Mouse (Mus musculus) limb, embryonic 11.5 days (tissue): ENCODE results near the gene Hscb. TPM values are rescaled to one million over a fixed set of nuclear protein-coding genes. Genes with fewer than 3 reads are reported as not detected.

Experiments
- ATAC-seq: fragments of 200-750 bp; cut with Nextera tagmentation; 2 replicates; pipeline ENCODE4 v1.8.0; 2017; ENCODE audit warnings: low read depth; ENCODE audit not compliant: insufficient number of reproducible peaks, low FRiP score, low TSS enrichment
- DNase-seq: peaks from one replicate; pipeline ENCODE4 v3.0.0-alpha.2; 2015; ENCODE audit warnings: low spot score
- H3K27ac ChIP-seq: fragments of 300-500 bp; sonication (generic); replicated peaks from 2 replicates; pipeline ENCODE4 v1.5.1; 2014; ENCODE audit warnings: low read depth, mild to moderate bottlenecking, low read length
- H3K27me3 ChIP-seq: fragments of 300-500 bp; sonication (generic); 2 replicates; pipeline ENCODE4 v1.6.1; 2014; ENCODE audit warnings: mild to moderate bottlenecking, low read length, mixed read lengths; ENCODE audit not compliant: control insufficient read depth, insufficient read depth
- H3K36me3 ChIP-seq: fragments of 300-500 bp; sonication (generic); 2 replicates; pipeline ENCODE4 v1.6.1; 2014; ENCODE audit warnings: mild to moderate bottlenecking, low read length, moderate library complexity, mixed read lengths; ENCODE audit not compliant: control insufficient read depth, insufficient read depth
- H3K4me1 ChIP-seq: fragments of 300-500 bp; sonication (generic); 2 replicates; pipeline ENCODE4 v1.6.1; 2014; ENCODE audit warnings: low read length, mixed read lengths; ENCODE audit not compliant: control insufficient read depth, insufficient read depth
- H3K4me2 ChIP-seq: fragments of 300-500 bp; sonication (generic); 2 replicates; pipeline ENCODE4 v1.6.1; 2014; ENCODE audit warnings: low read depth, mild to moderate bottlenecking, moderate library complexity; ENCODE audit not compliant: severe bottlenecking
- H3K4me3 ChIP-seq: fragments of 300-500 bp; sonication (generic); 2 replicates; pipeline ENCODE4 v1.5.1; 2014; ENCODE audit warnings: low read depth, low read length
- H3K9ac ChIP-seq: fragments of 300-500 bp; sonication (generic); 2 replicates; pipeline ENCODE4 v1.6.1; 2014; ENCODE audit warnings: mild to moderate bottlenecking, low read length
- H3K9me3 ChIP-seq: fragments of 300-500 bp; sonication (generic); 2 replicates; pipeline ENCODE4 v1.6.1; 2016; ENCODE audit warnings: low read length; ENCODE audit not compliant: control insufficient read depth
- WGBS: fragments of 180-500 bp; shearing (Covaris S2); extraction: QIAGEN DNeasy Blood & Tissue Kit; methylation state at CpG from one replicate; pipeline ENCODE4 v1.1.7; 2014; 5-methylcytosine and 5-hydroxymethylcytosine counted together
- polyA plus RNA-seq: library from polyadenylated mRNA; unstranded; fragments of >200 nt; fragmentation: Nextera tagmentation; extraction: Ambion mirVana; gene quantifications from 2 replicates; pipeline ENCODE4 v1.2.1, GENCODE M21; 2014

Gene Hscb
- polyA plus RNA-seq, 1 experiment from 2014 or later, result 25.8 TPM

- 0 out of 2 replicates have a peak, but pooled peaks cover 3% of the 10 kb centered on the region for H3K4me1 ChIP-seq
- no peaks in the 10 kb centered on the region for H3K27me3 ChIP-seq
- H3K27ac ChIP-seq, result no peak overlapping the region
- H3K9ac ChIP-seq, result no peak overlapping the region; the same call in 1 of the 2 replicates
- DNase-seq, result no peak
- no peak overlapping the region for H3K4me3 ChIP-seq
- no peaks in the 10 kb centered on the region for H3K9me3 ChIP-seq
- peaks cover 18% of the 10 kb centered on the region for H3K36me3 ChIP-seq
- WGBS, result 91% methylated on average over 4 of the region's 4 CpGs
- no peak overlapping the region for H3K4me2 ChIP-seq
- ATAC-seq, result no peak
These were observed 37.4 kb downstream of the Hscb start for GRCm38 (mm10) chr5:110802186-110802585.

GRCm38 (mm10) chr5:110801036-110801624 lies 38.4 kb downstream of the Hscb start:
- H3K4me2 ChIP-seq, result no peak overlapping the region
- no peak for DNase-seq
- H3K36me3 ChIP-seq, result peaks cover 18% of the 10 kb centered on the region
- H3K9me3 ChIP-seq, result no peaks in the 10 kb centered on the region
- H3K4me3 ChIP-seq, result no peak overlapping the region
- no peaks in the 10 kb centered on the region for H3K27me3 ChIP-seq
- 0 out of 2 replicates have a peak, but pooled peaks cover 3% of the 10 kb centered on the region for H3K4me1 ChIP-seq
- no peak overlapping the region for H3K27ac ChIP-seq
- no peak for ATAC-seq
- H3K9ac ChIP-seq, result no peak overlapping the region
- WGBS, result 84% methylated on average over 3 of the region's 3 CpGs

DNA sequence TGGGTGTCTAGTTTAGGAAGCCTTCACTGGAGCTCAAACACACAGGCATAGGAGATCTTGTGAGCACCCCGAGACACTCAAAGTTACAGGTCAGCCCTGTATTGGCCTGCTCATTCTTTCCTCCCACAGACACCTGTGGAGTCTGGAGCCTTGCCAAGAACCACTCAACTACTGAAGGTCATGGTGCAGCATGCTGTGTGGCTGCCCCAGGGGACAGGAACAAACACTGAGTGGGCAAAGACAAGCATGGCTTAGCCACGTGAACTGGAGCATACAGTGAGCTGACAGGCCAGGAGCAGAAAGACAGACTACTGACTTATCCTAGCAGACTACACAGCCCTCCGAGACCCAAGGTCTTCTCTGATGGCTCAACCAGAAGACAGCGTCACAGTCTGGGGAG lies 41.9 kb downstream of the Hscb start:
- no peak overlapping the region for H3K27ac ChIP-seq
- H3K9me3 ChIP-seq, result no peaks in the 10 kb centered on the region
- H3K4me1 ChIP-seq, result no peaks in the 10 kb centered on the region
- no peak for DNase-seq
- no peak overlapping the region for H3K9ac ChIP-seq
- H3K4me3 ChIP-seq, result no peak overlapping the region
- WGBS, result 96% methylated on average over 4 of the region's 4 CpGs
- H3K27me3 ChIP-seq, result no peaks in the 10 kb centered on the region
- ATAC-seq, result no peak
- H3K4me2 ChIP-seq, result no peak overlapping the region
- H3K36me3 ChIP-seq, result peaks cover 39% of the 10 kb centered on the region

- Histone ChIP-seq H3K27ac (no peak overlapping the region), H3K4me3 (no peak overlapping the region), H3K9me3 (no peaks in the 10 kb centered on the region), H3K4me2 (no peak overlapping the region), H3K9ac (no peak overlapping the region), H3K4me1 (no peaks in the 10 kb centered on the region), H3K27me3 (no peaks in the 10 kb centered on the region), H3K36me3 (peaks cover 45% of the 10 kb centered on the region)
- WGBS, result 94% methylated on average over 7 of the region's 7 CpGs
- no peak for DNase-seq
- ATAC-seq, result no peak
These were observed 45.2 kb downstream of the Hscb start for GRCm38 (mm10) chr5:110794363-110794762.

DNA sequence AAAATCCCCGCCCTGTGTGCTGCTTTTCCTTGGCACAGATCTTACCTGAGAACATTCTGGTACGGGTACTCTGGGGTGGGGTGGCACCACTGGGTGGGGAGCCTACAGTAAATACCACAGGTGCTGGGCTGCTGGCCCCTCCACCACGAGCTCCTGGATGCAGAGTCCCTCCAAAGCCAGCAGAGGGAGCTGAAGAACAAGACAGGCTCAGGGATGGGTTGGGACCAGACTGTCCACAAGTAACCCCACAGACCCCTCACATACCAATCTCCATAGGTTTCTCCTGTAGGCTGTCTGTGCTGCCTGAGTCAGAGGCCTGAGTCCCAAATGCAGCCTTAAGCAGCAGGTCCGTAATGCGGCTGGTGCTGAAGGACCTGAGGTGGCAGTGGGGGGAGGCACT lies 50.9 kb downstream of the Hscb start:
- Histone ChIP-seq H3K4me2 (no peak overlapping the region), H3K36me3 (peaks cover 52% of the 10 kb centered on the region), H3K27me3 (no peaks in the 10 kb centered on the region), H3K4me1 (no peaks in the 10 kb centered on the region), H3K27ac (no peak overlapping the region), H3K4me3 (no peak overlapping the region), H3K9ac (no peak overlapping the region), H3K9me3 (no peaks in the 10 kb centered on the region)
- ATAC-seq, result 0 out of 2 replicates have a peak, but pooled peaks have one; percentile 31
- whole genome bisulfite sequencing, result 74% methylated on average over 5 of the region's 5 CpGs
- peak; percentile 55 for DNase-seq

DNA sequence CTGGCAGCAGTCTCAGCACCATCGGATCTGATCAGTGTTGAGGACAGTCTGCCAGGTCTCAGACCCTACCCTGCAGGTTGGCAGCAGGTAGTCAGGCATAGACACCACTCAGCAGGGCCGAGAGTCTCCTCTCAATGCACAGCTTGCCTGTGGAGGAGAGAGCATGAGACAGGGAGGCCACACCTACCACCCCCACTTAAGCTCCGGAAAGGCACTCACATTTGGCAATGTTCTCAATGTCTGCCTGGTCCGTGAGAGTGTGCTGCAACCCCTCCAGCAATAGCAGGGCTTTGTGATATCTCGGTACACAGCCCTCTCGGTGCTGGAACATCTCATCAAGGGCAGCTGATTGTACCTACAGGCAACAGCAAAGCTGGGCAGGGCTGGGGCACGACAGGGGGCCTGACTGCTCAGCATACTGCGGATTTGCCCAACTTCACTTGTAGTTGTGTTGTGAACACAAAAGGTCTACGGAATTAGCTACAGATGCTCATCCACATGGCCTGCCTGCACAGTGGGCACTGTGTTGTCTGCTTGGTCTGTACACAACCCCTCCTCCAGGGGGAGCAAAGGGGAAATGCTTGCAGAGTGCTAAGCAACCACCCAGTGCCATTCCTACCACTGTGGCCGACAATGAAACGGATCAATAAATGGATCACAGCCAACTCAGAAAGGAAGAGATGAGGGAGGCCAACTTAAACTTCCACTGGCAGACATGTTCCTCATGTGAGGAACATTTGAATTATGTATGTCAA lies 53.3 kb downstream of the Hscb start:
- H3K4me2 ChIP-seq, result no peak overlapping the region
- no peak overlapping the region for H3K27ac ChIP-seq
- DNase-seq, result no peak
- 89% methylated on average over 11 of the region's 11 CpGs for WGBS
- no peaks in the 10 kb centered on the region for H3K9me3 ChIP-seq
- ATAC-seq, result no peak
- no peak overlapping the region for H3K4me3 ChIP-seq
- H3K27me3 ChIP-seq, result no peaks in the 10 kb centered on the region
- H3K36me3 ChIP-seq, result peaks cover 38% of the 10 kb centered on the region
- no peak overlapping the region for H3K9ac ChIP-seq
- H3K4me1 ChIP-seq, result no peaks in the 10 kb centered on the region

- ATAC-seq (no peak), DNase-seq (no peak)
- H3K4me1 ChIP-seq, result 0 out of 2 replicates have a peak, but pooled peaks cover 3% of the 10 kb centered on the region
- no peak overlapping the region for H3K9ac ChIP-seq
- no peak overlapping the region for H3K4me3 ChIP-seq
- no peaks in the 10 kb centered on the region for H3K27me3 ChIP-seq
- no peaks in the 10 kb centered on the region for H3K9me3 ChIP-seq
- H3K27ac ChIP-seq, result no peak overlapping the region
- H3K36me3 ChIP-seq, result peaks cover 23% of the 10 kb centered on the region
- no peak overlapping the region for H3K4me2 ChIP-seq
- WGBS, result 80% methylated on average over 8 of the region's 8 CpGs
These were observed 56.4 kb downstream of the Hscb start for GRCm38 (mm10) chr5:110783150-110783549.

DNA sequence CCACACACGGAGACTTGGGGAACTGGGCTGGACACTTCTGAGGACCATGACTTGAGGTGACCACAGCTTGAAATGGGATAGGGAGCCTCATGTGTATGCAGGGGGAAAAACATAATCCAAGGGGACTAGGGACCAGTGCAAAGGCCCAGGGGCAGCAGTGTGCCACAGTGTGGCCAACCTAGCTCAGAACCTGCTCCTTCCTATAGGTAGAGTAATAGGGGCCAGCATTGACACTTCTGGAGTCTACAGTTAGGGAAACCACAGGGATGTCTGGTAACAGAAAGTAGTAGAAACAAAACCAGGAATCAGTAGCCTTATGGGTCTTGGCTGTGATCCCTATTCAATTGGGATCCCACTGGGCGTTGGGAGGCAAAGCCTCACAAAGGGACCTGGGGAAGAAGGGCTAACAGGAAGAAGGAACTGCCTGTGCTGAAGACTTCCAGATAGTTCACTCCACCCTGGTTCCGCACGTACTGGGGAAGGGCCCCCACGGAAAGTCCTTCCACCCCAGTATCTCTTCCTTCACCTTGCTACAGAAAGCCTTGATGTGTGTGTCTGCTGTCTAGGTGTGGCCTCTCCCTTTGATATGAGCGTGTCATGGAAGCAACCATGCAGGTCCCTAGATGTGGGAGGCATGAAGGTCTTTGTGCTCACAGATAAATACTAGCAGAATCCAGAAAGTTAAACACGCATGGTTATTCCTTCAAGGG lies 57.9 kb downstream of the Hscb start:
- no peak overlapping the region for H3K27ac ChIP-seq
- H3K4me3 ChIP-seq, result no peak overlapping the region
- no peak for ATAC-seq

More for the DNA sequence above, 57.9 kb downstream of the Hscb start:
- Histone ChIP-seq H3K4me1 (0 out of 2 replicates have a peak, but pooled peaks cover 3% of the 10 kb centered on the region), H3K9ac (no peak overlapping the region), H3K36me3 (peaks cover 10% of the 10 kb centered on the region), H3K9me3 (no peaks in the 10 kb centered on the region), H3K27me3 (no peaks in the 10 kb centered on the region), H3K4me2 (no peak overlapping the region)
- no peak for DNase-seq
- WGBS, result 87% methylated on average over 7 of the region's 7 CpGs
